Mouse (Mus musculus) neural tube, embryonic 12.5 days (tissue): ENCODE measurements around the gene Gm20917. TPM values are rescaled to one million over a fixed set of nuclear protein-coding genes. Genes with fewer than 3 reads are reported as not detected.
"Not testable (repeated sequence)": the region's sequence is repeated elsewhere in the genome, so short reads cannot be mapped to it uniquely, and the experiment has no call there.

ENCODE experiments used
- ATAC-seq: fragments of 200-750 bp; cut with Nextera tagmentation; 2 replicates; pipeline ENCODE4 v1.8.0; 2017; ENCODE audit warnings: low read depth, mild to moderate bottlenecking, moderate TSS enrichment, moderate library complexity; ENCODE audit not compliant: low FRiP score
- H3K27ac ChIP-seq: fragments of 300-500 bp; sonication (generic); 2 replicates; pipeline ENCODE4 v1.5.1; 2016
- H3K27me3 ChIP-seq: fragments of 300-500 bp; sonication (generic); replicated peaks from 2 replicates; pipeline ENCODE4 v1.6.1; 2016; ENCODE audit warnings: mild to moderate bottlenecking
- H3K36me3 ChIP-seq: fragments of 300-500 bp; sonication (generic); 2 replicates; pipeline ENCODE4 v1.6.1; 2016; ENCODE audit warnings: mild to moderate bottlenecking
- H3K4me1 ChIP-seq: fragments of 300-500 bp; sonication (generic); 2 replicates; pipeline ENCODE4 v1.6.1; 2016
- H3K4me2 ChIP-seq: fragments of 300-500 bp; sonication (generic); replicated peaks from 2 replicates; pipeline ENCODE4 v1.6.1; 2016; ENCODE audit warnings: mild to moderate bottlenecking
- H3K4me3 ChIP-seq: fragments of 300-500 bp; sonication (generic); 2 replicates; pipeline ENCODE4 v1.5.1; 2016
- H3K9ac ChIP-seq: fragments of 300-500 bp; sonication (generic); 2 replicates; pipeline ENCODE4 v1.6.1; 2016; ENCODE audit warnings: mild to moderate bottlenecking
- H3K9me3 ChIP-seq: fragments of 300-500 bp; sonication (generic); 2 replicates; pipeline ENCODE4 v1.6.1; 2016; ENCODE audit warnings: mild to moderate bottlenecking
- WGBS: fragments of 180-500 bp; shearing (Covaris S2); methylation state at CpG from one replicate; pipeline ENCODE4 v1.1.7; 2016; 5-methylcytosine and 5-hydroxymethylcytosine counted together
- polyA plus RNA-seq: library from polyadenylated mRNA; unstranded; fragments of >200 nt; fragmentation: Nextera tagmentation; extraction: Ambion mirVana; gene quantifications from 2 replicates; pipeline ENCODE4 v1.2.1, GENCODE M21; 2016

The Gm20917 gene
- polyA plus RNA-seq = not detected in 2 replicates

DNA sequence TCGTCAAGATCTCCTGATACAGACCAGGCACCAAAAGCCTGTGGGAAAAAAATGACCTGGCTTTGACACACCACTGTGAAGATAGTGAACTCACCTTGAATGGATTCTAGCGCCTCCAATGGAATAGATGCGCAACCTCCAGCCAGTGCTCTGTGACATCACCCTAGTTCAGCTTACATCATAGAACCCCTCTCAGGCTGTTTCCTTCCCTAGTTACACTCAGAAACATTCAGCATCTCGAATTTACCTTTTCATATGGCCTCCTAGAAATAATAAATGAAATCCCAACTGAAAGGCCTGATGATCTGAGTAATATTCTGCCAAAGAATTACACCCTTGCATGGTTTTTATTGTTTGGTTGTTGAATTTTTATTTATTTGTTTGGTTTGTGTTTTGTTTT is at the start of gene Gm20917:
Gm20917 (minus strand) TSS at position 101 of the 400 bp plus-strand sequence.
- not testable (repeated sequence) for H3K27me3 ChIP-seq, H3K27ac ChIP-seq, H3K4me2 ChIP-seq, H3K36me3 ChIP-seq, H3K9ac ChIP-seq, H3K4me3 ChIP-seq, ATAC-seq, H3K9me3 ChIP-seq, H3K4me1 ChIP-seq
- WGBS = no CpG with 5 or more reads among the region's 4 CpGs

Other genes with a start within 250 kb of the Gm20917 start
- not detected in 2 replicates for gene Gm20916, start 168.4 kb upstream of the Gm20917 start, polyA plus RNA-seq